Mouse (Mus musculus) kidney, embryonic 14.5 days (tissue): ENCODE results near the gene Impdh2. TPM values are rescaled to one million over a fixed set of nuclear protein-coding genes. Genes with fewer than 3 reads are reported as not detected.

Experiments
- ATAC-seq: fragments of 200-750 bp; cut with Nextera tagmentation; 2 replicates; pipeline ENCODE4 v1.8.0; 2017; ENCODE audit warnings: moderate number of reproducible peaks, mild to moderate bottlenecking, moderate TSS enrichment, moderate library complexity; ENCODE audit not compliant: low FRiP score, low TSS enrichment
- H3K27ac ChIP-seq: fragments of 300-500 bp; sonication (generic); 2 replicates; pipeline ENCODE4 v1.5.1; 2014; ENCODE audit warnings: low read depth, mild to moderate bottlenecking, low read length, moderate library complexity, mixed read lengths
- H3K27me3 ChIP-seq: fragments of 300-500 bp; sonication (generic); 2 replicates; pipeline ENCODE4 v1.6.1; 2014; ENCODE audit warnings: mild to moderate bottlenecking, low read length; ENCODE audit not compliant: control insufficient read depth, insufficient read depth
- H3K36me3 ChIP-seq: fragments of 300-500 bp; sonication (generic); 2 replicates; pipeline ENCODE4 v1.6.1; 2014; ENCODE audit warnings: low read length, mixed read lengths; ENCODE audit not compliant: control insufficient read depth, insufficient read depth
- H3K4me1 ChIP-seq: fragments of 300-500 bp; sonication (generic); 2 replicates; pipeline ENCODE4 v1.6.1; 2014; ENCODE audit warnings: low read length, mixed read lengths; ENCODE audit not compliant: control insufficient read depth, insufficient read depth
- H3K4me2 ChIP-seq: fragments of 300-500 bp; sonication (generic); replicated peaks from 2 replicates; pipeline ENCODE4 v1.6.1; 2014; ENCODE audit warnings: low read depth, mild to moderate bottlenecking, low read length
- H3K4me3 ChIP-seq: fragments of 300-500 bp; sonication (generic); 2 replicates; pipeline ENCODE4 v1.5.1; 2014; ENCODE audit warnings: mild to moderate bottlenecking, low read length
- H3K9ac ChIP-seq: fragments of 300-500 bp; sonication (generic); 2 replicates; pipeline ENCODE4 v1.6.1; 2014; ENCODE audit warnings: low read depth, mild to moderate bottlenecking, low read length, moderate library complexity
- H3K9me3 ChIP-seq: fragments of 300-500 bp; sonication (generic); 2 replicates; pipeline ENCODE4 v1.6.1; 2016; ENCODE audit warnings: low read length; ENCODE audit not compliant: control insufficient read depth
- WGBS: fragments of 180-500 bp; shearing (Covaris S2); extraction: QIAGEN DNeasy Blood & Tissue Kit; methylation state at CpG from one replicate; pipeline ENCODE4 v1.1.7; 2014; 5-methylcytosine and 5-hydroxymethylcytosine counted together
- microRNA counts: library from miRNA; unstranded; fragments of <30 nt; microRNA quantifications from one replicate; lab custom pipeline; 2017
- microRNA-seq: library from miRNA; unstranded; fragments of <30 nt; microRNA quantifications from one replicate; pipeline ENCODE4, GENCODE M21; 2016
- polyA plus RNA-seq: library from polyadenylated mRNA; unstranded; fragments of >200 nt; fragmentation: Nextera tagmentation; extraction: Ambion mirVana; gene quantifications from 2 replicates; pipeline ENCODE4 v1.2.1, GENCODE M21; 2014

The Impdh2 gene
- polyA plus RNA-seq, 1 experiment from 2014 or later: 229 TPM

GRCm38 (mm10) chr9:108608889-108609288 lies 48.8 kb downstream of the Impdh2 start:
- Histone ChIP-seq H3K4me1 (no peaks in the 10 kb centered on the region), H3K9me3 (no peaks in the 10 kb centered on the region), H3K36me3 (peaks cover 94% of the 10 kb centered on the region), H3K27me3 (no peaks in the 10 kb centered on the region), H3K4me2 (no peak overlapping the region), H3K9ac (no peak overlapping the region), H3K27ac (no peak overlapping the region), H3K4me3 (no peak overlapping the region)
- no peak for ATAC-seq
- WGBS: 91% methylated on average over 4 of the region's 4 CpGs

GRCm38 (mm10) chr9:108611488-108611887 lies 51.4 kb downstream of the Impdh2 start:
- Histone ChIP-seq H3K4me1 (no peaks in the 10 kb centered on the region), H3K4me2 (no peak overlapping the region), H3K27me3 (no peaks in the 10 kb centered on the region), H3K36me3 (peaks cover 84% of the 10 kb centered on the region), H3K27ac (no peak overlapping the region), H3K4me3 (no peak overlapping the region), H3K9ac (no peak overlapping the region), H3K9me3 (no peaks in the 10 kb centered on the region)
- ATAC-seq: no peak
- 85% methylated on average over 10 of the region's 10 CpGs for WGBS

MicroRNAs within 50 kb of the gene (microRNA counts, 519-probe panel; counts per million panel counts)
- microRNA mmu-miR-191 (lab: Ali Mortazavi, UCI) (6,031 counts per million, percentile 62 among the panel's probes with 10 or more counts), microRNA mmu-miR-425 (lab: Ali Mortazavi, UCI) (5,194 counts per million, percentile 46 among the panel's probes with 10 or more counts)

Small RNAs within 50 kb of the gene (microRNA-seq; reads per million reads assigned to microRNA genes)
- gene Gm24083 (not detected), gene Mir191 (not detected), gene Mir425 (2,704 reads per million, percentile 87 among the genes with 10 or more reads in this experiment)

Other genes with a start within 250 kb of the Impdh2 start
- gene Gpx1, start 221.4 kb upstream of the Impdh2 start, polyA plus RNA-seq: 654 and 725 TPM in 2 replicates
- gene Usp4, start 212.4 kb upstream of the Impdh2 start, polyA plus RNA-seq: 62.1 and 114 TPM in 2 replicates
- gene 1700102P08Rik, start 167.5 kb upstream of the Impdh2 start, polyA plus RNA-seq: 0.36 and 0.79 TPM in 2 replicates
- 1.8 and 2.9 TPM in 2 replicates for gene Ccdc36, start 131.8 kb upstream of the Impdh2 start, polyA plus RNA-seq
- not detected in 2 replicates for gene BC048562, start 123.8 kb upstream of the Impdh2 start, polyA plus RNA-seq
- 50.7 and 54.7 TPM in 2 replicates for gene Ccdc71, start 99.8 kb upstream of the Impdh2 start, polyA plus RNA-seq
- gene Klhdc8b, start 98.7 kb upstream of the Impdh2 start, polyA plus RNA-seq: 21.6 and 22.9 TPM in 2 replicates
- 21.5 and 31.9 TPM in 2 replicates for gene Lamb2, start 80.5 kb upstream of the Impdh2 start, polyA plus RNA-seq
- gene Usp19, start 69.7 kb upstream of the Impdh2 start, polyA plus RNA-seq: 45.4 and 69.4 TPM in 2 replicates
- 99.1 and 117 TPM in 2 replicates for gene Qars, start 52.6 kb upstream of the Impdh2 start, polyA plus RNA-seq
- gene Qrich1, start 43.5 kb upstream of the Impdh2 start, polyA plus RNA-seq: 91.0 and 139 TPM in 2 replicates
- 37.0 and 50.6 TPM in 2 replicates for gene Ndufaf3, start 7.1 kb downstream of the Impdh2 start, polyA plus RNA-seq
- 130 and 159 TPM in 2 replicates for gene Dalrd3, start 9.6 kb downstream of the Impdh2 start, polyA plus RNA-seq
- 86.0 and 114 TPM in 2 replicates for gene Wdr6, start 18.5 kb downstream of the Impdh2 start, polyA plus RNA-seq
- gene P4htm, start 37.4 kb downstream of the Impdh2 start, polyA plus RNA-seq: 7.5 and 7.7 TPM in 2 replicates
- 32.7 and 38.8 TPM in 2 replicates for gene Arih2, start 89.1 kb downstream of the Impdh2 start, polyA plus RNA-seq
- gene Slc25a20, start 101.8 kb downstream of the Impdh2 start, polyA plus RNA-seq: 25.8 and 41.7 TPM in 2 replicates
- gene Prkar2a, start 129.0 kb downstream of the Impdh2 start, polyA plus RNA-seq: 25.9 and 28.8 TPM in 2 replicates
- 125 and 134 TPM in 2 replicates for gene Ip6k2, start 223.5 kb downstream of the Impdh2 start, polyA plus RNA-seq
- 9.0 and 21.7 TPM in 2 replicates for gene Nckipsd, start 248.1 kb downstream of the Impdh2 start, polyA plus RNA-seq